Mouse (Mus musculus) embryonic facial prominence, embryonic 14.5 days (tissue): ENCODE data around the gene Cryl1. TPM values are rescaled to one million over a fixed set of nuclear protein-coding genes. Genes with fewer than 3 reads are reported as not detected.

Experiments
- ATAC-seq: fragments of 200-750 bp; cut with Nextera tagmentation; 2 replicates; pipeline ENCODE4 v1.8.0; 2017; ENCODE audit warnings: low read depth, moderate number of reproducible peaks, moderate TSS enrichment
- DNase-seq: peaks from one replicate; pipeline ENCODE4 v3.0.0-alpha.2; 2015; ENCODE audit warnings: low spot score
- H3K27ac ChIP-seq: fragments of 300-500 bp; sonication (generic); replicated peaks from 2 replicates; pipeline ENCODE4 v1.5.1; 2014; ENCODE audit warnings: low read depth, mild to moderate bottlenecking, low read length, moderate library complexity
- H3K27me3 ChIP-seq: fragments of 300-500 bp; sonication (generic); replicated peaks from 2 replicates; pipeline ENCODE4 v1.6.1; 2014; ENCODE audit warnings: low read length; ENCODE audit not compliant: control insufficient read depth, insufficient read depth
- H3K36me3 ChIP-seq: fragments of 300-500 bp; sonication (generic); 2 replicates; pipeline ENCODE4 v1.6.1; 2014; ENCODE audit warnings: low read length, mixed read lengths; ENCODE audit not compliant: control insufficient read depth, insufficient read depth
- H3K4me1 ChIP-seq: fragments of 300-500 bp; sonication (generic); 2 replicates; pipeline ENCODE4 v1.6.1; 2014; ENCODE audit warnings: antibody characterized with exemption, low read length; ENCODE audit not compliant: control insufficient read depth, insufficient read depth
- H3K4me2 ChIP-seq: fragments of 300-500 bp; sonication (generic); 2 replicates; pipeline ENCODE4 v1.6.1; 2014; ENCODE audit warnings: low read depth, mild to moderate bottlenecking, low read length, moderate library complexity, mixed read lengths
- H3K4me3 ChIP-seq: fragments of 300-500 bp; sonication (generic); 2 replicates; pipeline ENCODE4 v1.5.1; 2014; ENCODE audit warnings: low read depth, mild to moderate bottlenecking, low read length
- H3K9ac ChIP-seq: fragments of 300-500 bp; sonication (generic); 2 replicates; pipeline ENCODE4 v1.6.1; 2014; ENCODE audit warnings: low read depth, mild to moderate bottlenecking, low read length, moderate library complexity, mixed read lengths
- H3K9me3 ChIP-seq: fragments of 300-500 bp; sonication (generic); 2 replicates; pipeline ENCODE4 v1.6.1; 2016; ENCODE audit warnings: low read length; ENCODE audit not compliant: control insufficient read depth
- WGBS: fragments of 180-500 bp; shearing (Covaris S2); extraction: QIAGEN DNeasy Blood & Tissue Kit; methylation state at CpG from one replicate; pipeline ENCODE4 v1.1.7; 2014; 5-methylcytosine and 5-hydroxymethylcytosine counted together
- polyA plus RNA-seq: library from polyadenylated mRNA; unstranded; fragments of >200 nt; fragmentation: Nextera tagmentation; extraction: Ambion mirVana; gene quantifications from 2 replicates; pipeline ENCODE4 v1.2.1, GENCODE M21; 2014

Gene Cryl1
- 32.0 and 37.0 TPM in 2 replicates for polyA plus RNA-seq

GRCm38 (mm10) chr14:57398065-57398757 lies at the start of gene Cryl1:
Gene Cryl1 (minus strand): TSS chr14:57398529.
- peak within 1 kb of the TSS; percentile 59 for H3K4me3 ChIP-seq
- peak within 1 kb of the TSS; percentile 71 for H3K9ac ChIP-seq
- WGBS = 2% methylated on average over 25 of the region's 43 CpGs
- peaks cover 3% of the 10 kb centered on the region; the same call in 1 of the 2 replicates for H3K4me1 ChIP-seq
- H3K4me2 ChIP-seq = peak within 1 kb of the TSS; percentile 65
- peak within 1 kb of the TSS; percentile 52 for H3K27ac ChIP-seq
- H3K9me3 ChIP-seq = no peaks in the 10 kb centered on the region
- ATAC-seq (peak; percentile 99), DNase-seq (peak; percentile 98)
- H3K36me3 ChIP-seq = no peaks in the 10 kb centered on the region
- H3K27me3 ChIP-seq = 0 out of 2 replicates have a peak, but pooled peaks cover 2% of the 10 kb centered on the region

GRCm38 (mm10) chr14:57430451-57430850 lies 32.1 kb upstream of the Cryl1 start:
- no peak for DNase-seq
- WGBS = 54% methylated on average over 2 of the region's 2 CpGs

GRCm38 (mm10) chr14:57424212-57424561 lies 25.9 kb upstream of the Cryl1 start:
- Histone ChIP-seq H3K4me1 (0 out of 2 replicates have a peak, but pooled peaks cover 3% of the 10 kb centered on the region), H3K36me3 (no peaks in the 10 kb centered on the region), H3K27ac (no peak overlapping the region; the same call in 1 of the 2 replicates), H3K9ac (peak overlapping the region; percentile 85), H3K4me3 (peak overlapping the region; percentile 90), H3K4me2 (peak overlapping the region; percentile 70), H3K9me3 (no peaks in the 10 kb centered on the region), H3K27me3 (no peaks in the 10 kb centered on the region)
- DNase-seq (no peak), ATAC-seq (peak; percentile 84)
- WGBS = under 1% methylated on average over 16 of the region's 24 CpGs

More at GRCm38 (mm10) chr14:57430451-57430850, 32.1 kb upstream of the Cryl1 start:
- no peaks in the 10 kb centered on the region for H3K9me3 ChIP-seq
- no peak overlapping the region for H3K27ac ChIP-seq
- no peaks in the 10 kb centered on the region for H3K27me3 ChIP-seq
- peaks cover 7% of the 10 kb centered on the region for H3K36me3 ChIP-seq
- H3K4me3 ChIP-seq = no peak overlapping the region
- no peak for ATAC-seq
- no peak overlapping the region for H3K4me2 ChIP-seq
- no peak overlapping the region for H3K9ac ChIP-seq
- H3K4me1 ChIP-seq = no peaks in the 10 kb centered on the region

- Histone ChIP-seq H3K4me1 (0 out of 2 replicates have a peak, but pooled peaks cover 3% of the 10 kb centered on the region), H3K4me3 (peak within 1 kb of the TSS; percentile 90), H3K4me2 (peak within 1 kb of the TSS; percentile 70), H3K9me3 (no peaks in the 10 kb centered on the region), H3K27me3 (no peaks in the 10 kb centered on the region), H3K27ac (no peak within 1 kb of the TSS; the same call in 1 of the 2 replicates), H3K36me3 (no peaks in the 10 kb centered on the region), H3K9ac (peak within 1 kb of the TSS; percentile 85)
- WGBS = 7% methylated on average over 25 of the region's 42 CpGs
- ATAC-seq (peak; percentile 99), DNase-seq (peak; percentile 96)
Observed at GRCm38 (mm10) chr14:57423432-57424211, 25.3 kb upstream of the Cryl1 start, which contains the start of gene Ift88. Gene Ift88 (plus strand): TSS chr14:57424062.

GRCm38 (mm10) chr14:57417187-57417586 lies 18.9 kb upstream of the Cryl1 start:
- Histone ChIP-seq H3K36me3 (no peaks in the 10 kb centered on the region), H3K27ac (no peak overlapping the region), H3K27me3 (no peaks in the 10 kb centered on the region), H3K9me3 (no peaks in the 10 kb centered on the region), H3K9ac (no peak overlapping the region), H3K4me2 (no peak overlapping the region), H3K4me3 (no peak overlapping the region), H3K4me1 (0 out of 2 replicates have a peak, but pooled peaks cover 5% of the 10 kb centered on the region)
- DNase-seq (no peak), ATAC-seq (no peak)
- WGBS = 77% methylated on average over 2 of the region's 2 CpGs

- no peak overlapping the region for H3K4me2 ChIP-seq
- H3K27me3 ChIP-seq = no peaks in the 10 kb centered on the region
- no peaks in the 10 kb centered on the region for H3K36me3 ChIP-seq
- H3K4me1 ChIP-seq = 0 out of 2 replicates have a peak, but pooled peaks cover 7% of the 10 kb centered on the region
- peak overlapping the region; percentile 65 for H3K27ac ChIP-seq
- no peak overlapping the region for H3K4me3 ChIP-seq
- 0 out of 2 replicates have a peak, but pooled peaks cover 5% of the 10 kb centered on the region for H3K9me3 ChIP-seq
- 43% methylated on average over 7 of the region's 7 CpGs for WGBS
- DNase-seq (peak; percentile 72), ATAC-seq (no peak)
- no peak overlapping the region for H3K9ac ChIP-seq
Observed at GRCm38 (mm10) chr14:57412166-57412565, 13.8 kb upstream of the Cryl1 start.

- no peak overlapping the region for H3K4me2 ChIP-seq
- DNase-seq (peak; percentile 40), ATAC-seq (no peak)
- H3K27ac ChIP-seq = no peak overlapping the region
- 23% methylated on average over 6 of the region's 6 CpGs for WGBS
- no peaks in the 10 kb centered on the region for H3K27me3 ChIP-seq
- 0 out of 2 replicates have a peak, but pooled peaks cover 5% of the 10 kb centered on the region for H3K9me3 ChIP-seq
- no peak overlapping the region for H3K4me3 ChIP-seq
- H3K4me1 ChIP-seq = 0 out of 2 replicates have a peak, but pooled peaks cover 10% of the 10 kb centered on the region
- H3K36me3 ChIP-seq = no peaks in the 10 kb centered on the region
- no peak overlapping the region for H3K9ac ChIP-seq
Observed at GRCm38 (mm10) chr14:57409106-57409505, 10.8 kb upstream of the Cryl1 start.

GRCm38 (mm10) chr14:57408100-57408499 lies 9.8 kb upstream of the Cryl1 start:
- WGBS = 73% methylated on average over 8 of the region's 8 CpGs
- H3K27me3 ChIP-seq = no peaks in the 10 kb centered on the region
- DNase-seq (no peak), ATAC-seq (no peak)
- 0 out of 2 replicates have a peak, but pooled peaks cover 5% of the 10 kb centered on the region for H3K9me3 ChIP-seq
- H3K4me3 ChIP-seq = no peak overlapping the region
- H3K36me3 ChIP-seq = no peaks in the 10 kb centered on the region
- no peak overlapping the region for H3K4me2 ChIP-seq
- 0 out of 2 replicates have a peak, but pooled peaks cover 10% of the 10 kb centered on the region for H3K4me1 ChIP-seq
- no peak overlapping the region for H3K9ac ChIP-seq
- H3K27ac ChIP-seq = no peak overlapping the region
